Mouse (Mus musculus): ENCODE measurements around the gene Ntf3.

Gene Ntf3

DNA sequence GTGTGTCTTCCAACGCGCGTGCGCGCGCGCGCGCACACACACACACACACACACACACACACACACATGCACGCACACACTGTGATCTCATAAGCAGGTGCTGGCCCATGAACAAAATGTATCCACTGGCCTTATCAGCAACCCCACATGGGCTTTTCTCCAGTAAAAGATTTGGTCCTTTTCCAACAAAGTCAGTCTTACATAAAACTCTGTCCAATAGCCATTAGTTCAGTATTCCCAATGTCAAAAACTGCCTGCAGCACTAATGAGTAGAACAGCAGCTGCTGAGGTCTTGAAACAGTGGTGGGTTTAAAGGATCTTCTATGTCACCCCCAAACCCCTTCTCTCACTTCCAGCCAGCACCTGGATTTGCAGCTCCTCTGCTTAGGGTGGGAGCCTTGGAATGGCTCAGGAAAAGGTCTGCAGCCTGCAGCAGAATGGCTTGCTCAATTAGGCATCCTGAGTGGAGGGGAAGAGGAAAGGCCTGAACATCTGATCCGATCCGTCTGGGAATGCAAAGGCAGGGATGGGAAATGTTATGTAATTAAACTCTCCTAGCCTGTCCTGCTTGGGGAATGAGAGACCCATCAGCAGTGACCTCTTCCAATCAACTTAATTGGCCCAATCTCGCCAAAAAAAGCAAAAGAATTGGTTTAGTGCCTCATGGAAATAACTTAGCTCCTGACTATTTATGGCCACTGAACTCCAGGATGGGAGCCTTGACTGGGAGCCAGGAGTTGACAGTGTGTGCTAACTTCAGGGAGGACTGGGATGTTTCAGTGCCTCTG, 7.2 kb downstream of the Ntf3 start:
- DNase-seq (ENCODE audit: low spot score in 2 of 2) = no peak

DNA sequence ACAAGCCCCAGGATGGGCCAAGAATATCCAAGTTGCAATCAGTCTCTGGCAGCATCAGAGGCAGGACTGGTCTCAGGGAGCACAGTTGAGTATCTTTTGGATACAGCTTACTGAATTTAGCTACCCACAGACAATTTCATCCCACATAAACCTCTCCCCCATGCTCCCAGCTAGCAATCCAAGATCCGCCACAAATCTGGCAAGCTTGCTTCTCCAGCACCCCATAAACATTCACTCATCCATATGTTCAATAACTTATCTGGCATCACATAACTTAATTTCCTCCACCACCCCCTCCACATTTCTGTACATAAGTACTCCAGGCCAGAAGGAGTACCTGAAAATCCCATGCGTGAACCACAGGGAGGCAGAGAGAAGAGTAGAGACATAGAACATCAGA, 10.8 kb downstream of the Ntf3 start:
- no peak for DNase-seq (ENCODE audit: low spot score in 2 of 2)

DNA sequence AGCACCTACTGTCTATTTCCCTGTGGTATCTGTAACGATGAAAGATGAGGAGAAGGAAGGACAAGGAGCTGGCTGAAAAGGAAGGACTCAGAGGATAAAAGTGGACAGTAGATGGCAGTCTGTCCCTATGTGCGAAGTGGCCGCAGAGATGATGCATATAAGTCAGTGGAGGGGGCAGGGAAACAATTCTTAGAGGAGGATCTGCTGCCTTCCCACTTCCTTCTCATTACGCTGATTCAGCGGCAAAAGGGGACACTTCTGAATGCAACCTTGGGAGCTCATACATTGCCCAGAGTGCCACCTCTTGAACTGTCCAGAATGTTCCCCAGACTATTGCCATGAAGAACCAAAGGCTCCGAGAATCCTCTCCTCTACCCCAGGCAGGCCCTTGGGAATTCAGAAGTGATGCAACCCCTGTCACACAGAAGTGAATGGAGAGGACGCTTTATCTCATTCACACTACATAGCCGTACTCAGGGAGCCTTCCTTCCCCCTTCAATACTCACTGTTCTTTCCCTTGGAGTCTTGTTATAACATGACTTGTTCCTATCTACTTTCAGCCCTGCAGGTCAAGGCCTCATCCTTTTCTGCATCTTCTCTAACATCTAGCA, 12.2 kb downstream of the Ntf3 start:
- DNase-seq (ENCODE audit: low spot score in 2 of 2) = no peak

DNA sequence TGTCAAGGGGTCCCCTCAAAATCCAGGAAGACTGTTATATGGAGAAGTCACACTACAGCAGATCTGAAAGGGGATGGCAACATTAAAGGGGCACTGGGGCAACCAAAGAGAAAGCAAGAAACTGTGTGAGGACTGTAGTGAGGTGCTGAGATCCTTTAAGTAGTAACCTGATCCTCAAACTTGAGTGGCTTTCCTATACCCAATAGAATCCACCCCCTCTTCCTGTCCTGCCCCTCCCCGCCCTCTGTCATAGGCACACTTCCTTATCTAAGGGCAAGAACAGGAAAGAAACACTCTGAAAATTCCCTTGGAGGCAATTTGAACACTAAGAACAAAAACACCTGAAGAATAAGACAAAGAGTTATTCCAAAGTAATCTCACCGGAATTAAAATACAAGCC, 13.6 kb downstream of the Ntf3 start:
- DNase-seq (ENCODE audit: low spot score in 2 of 2) = no peak

DNA sequence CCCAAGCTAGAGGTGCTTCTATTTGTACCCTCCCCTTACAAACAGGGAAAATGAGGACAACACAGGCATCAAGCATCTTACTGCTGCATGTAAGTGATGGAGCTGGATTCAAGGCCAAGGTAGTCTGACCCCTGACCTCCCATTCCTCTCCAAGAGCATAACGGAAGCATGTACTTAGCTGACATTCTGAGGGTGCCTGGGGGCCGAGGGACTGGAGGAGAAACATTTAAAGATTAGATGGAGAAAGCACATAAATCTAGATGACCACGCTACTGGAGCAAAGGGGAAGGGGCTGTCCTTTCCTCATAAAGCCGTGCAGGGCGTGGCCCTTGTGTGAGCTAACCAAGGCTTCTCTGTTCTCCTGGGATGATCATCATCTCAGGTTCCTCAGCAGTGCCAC, 23.1 kb downstream of the Ntf3 start:
- DNase-seq (ENCODE audit: low spot score in 2 of 2) = no peak

DNA sequence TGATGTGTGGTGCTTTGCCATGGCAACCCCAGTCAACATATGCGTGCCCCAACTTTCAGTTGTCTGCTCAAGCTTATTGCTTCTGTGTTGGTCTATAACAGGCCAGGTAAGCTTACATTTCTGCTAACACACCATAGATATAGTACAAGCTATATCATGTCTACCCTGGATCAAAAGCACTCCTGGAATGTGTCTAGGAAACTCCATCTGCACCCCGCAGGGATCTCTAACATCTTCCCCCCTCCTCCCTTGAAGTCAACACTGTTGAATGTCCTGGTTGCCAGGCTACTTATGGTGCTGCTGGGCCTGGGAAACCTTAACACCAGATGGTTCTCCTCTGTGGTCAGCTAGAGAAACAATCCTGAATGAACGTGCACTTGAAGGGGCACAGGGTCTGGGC, 24.0 kb downstream of the Ntf3 start:
- no peak for DNase-seq (ENCODE audit: low spot score in 2 of 2)

DNA sequence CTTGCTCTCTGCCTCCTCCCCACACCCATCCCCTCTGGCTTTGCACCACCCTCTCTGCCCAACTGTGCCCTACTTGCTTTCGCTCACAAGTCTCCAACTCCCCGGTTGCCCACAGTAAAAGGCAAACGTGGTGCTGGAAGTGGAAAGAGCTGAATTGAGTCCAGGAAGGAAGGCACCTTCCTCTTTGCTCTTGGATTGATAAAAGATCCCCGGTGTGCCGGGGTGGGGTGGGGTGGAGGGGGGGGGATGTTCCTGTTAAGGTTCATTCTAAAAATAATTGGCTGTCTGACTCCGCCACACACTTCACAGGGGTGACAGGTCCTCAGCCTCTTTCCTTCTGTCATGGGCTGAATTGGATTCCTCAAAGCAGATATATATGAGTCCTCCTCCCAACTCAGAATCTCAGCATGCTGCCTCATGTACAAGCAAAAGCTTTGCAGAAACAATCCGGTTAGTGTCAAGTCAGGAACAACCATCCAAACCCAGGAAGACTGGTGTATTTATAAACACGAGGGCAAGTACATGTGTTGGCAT, 24.6 kb downstream of the Ntf3 start:
- DNase-seq (ENCODE audit: low spot score in 2 of 2) = no peak

DNA sequence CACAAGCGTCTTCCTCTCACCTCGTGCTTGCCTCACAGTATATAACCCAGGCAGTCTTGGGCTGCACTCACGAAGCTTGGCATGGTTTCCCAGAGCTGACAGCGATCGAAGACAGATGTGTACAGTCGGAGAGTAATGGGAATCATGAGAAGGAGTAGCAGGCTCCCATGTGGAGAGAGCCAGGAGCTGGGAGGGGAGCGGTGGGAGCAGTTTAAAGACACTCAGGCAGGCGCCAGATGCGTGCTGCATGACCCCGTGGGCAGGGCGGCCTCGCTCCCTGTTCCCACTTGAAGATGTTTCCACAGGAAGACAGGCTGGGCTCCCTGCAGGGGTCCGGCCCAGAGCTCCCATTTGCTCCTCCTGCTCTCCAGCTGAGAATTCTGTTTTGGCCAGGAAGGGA, 25.2 kb downstream of the Ntf3 start:
- DNase-seq (ENCODE audit: low spot score in 2 of 2) = no peak

DNA sequence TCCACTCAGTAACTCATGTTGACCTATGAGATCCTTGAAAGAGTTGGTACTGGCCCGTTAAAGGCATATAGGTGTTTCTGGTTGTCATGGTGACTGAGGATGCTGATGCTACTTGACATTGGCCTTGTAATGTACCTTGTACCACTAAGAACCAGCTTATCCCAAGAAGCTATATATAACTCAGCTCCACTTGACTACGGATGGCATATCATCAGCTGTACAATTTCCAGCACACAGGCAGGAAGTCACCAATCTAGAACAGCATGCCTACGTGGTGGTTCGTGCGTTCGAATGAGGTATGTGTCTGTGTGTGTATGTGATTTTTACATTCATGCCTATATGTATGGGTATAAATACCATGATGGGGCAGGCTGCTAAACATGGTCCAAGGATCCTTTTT, 25.7 kb downstream of the Ntf3 start:
- no peak for DNase-seq (ENCODE audit: low spot score in 2 of 2)

DNA sequence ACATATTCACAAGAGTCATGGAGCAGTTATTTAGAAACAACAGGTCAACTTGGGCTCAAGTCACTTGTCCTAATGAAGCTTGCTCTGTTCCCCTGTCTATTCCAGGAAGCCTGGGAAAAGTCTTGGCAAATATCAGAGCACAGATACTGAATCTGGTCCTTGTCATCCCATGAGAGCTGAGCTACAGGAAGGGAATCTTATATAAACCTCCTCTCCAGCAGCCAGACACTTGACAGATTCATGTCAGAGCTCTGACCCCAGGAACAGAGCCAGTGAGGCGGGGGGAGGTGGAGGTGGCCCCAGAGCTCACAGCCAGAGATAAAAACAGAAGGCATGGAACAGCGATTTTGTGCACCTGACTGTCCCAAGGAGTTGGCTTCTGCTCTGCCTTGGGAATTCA, 26.3 kb downstream of the Ntf3 start:
- no peak for DNase-seq (ENCODE audit: low spot score in 2 of 2)

DNA sequence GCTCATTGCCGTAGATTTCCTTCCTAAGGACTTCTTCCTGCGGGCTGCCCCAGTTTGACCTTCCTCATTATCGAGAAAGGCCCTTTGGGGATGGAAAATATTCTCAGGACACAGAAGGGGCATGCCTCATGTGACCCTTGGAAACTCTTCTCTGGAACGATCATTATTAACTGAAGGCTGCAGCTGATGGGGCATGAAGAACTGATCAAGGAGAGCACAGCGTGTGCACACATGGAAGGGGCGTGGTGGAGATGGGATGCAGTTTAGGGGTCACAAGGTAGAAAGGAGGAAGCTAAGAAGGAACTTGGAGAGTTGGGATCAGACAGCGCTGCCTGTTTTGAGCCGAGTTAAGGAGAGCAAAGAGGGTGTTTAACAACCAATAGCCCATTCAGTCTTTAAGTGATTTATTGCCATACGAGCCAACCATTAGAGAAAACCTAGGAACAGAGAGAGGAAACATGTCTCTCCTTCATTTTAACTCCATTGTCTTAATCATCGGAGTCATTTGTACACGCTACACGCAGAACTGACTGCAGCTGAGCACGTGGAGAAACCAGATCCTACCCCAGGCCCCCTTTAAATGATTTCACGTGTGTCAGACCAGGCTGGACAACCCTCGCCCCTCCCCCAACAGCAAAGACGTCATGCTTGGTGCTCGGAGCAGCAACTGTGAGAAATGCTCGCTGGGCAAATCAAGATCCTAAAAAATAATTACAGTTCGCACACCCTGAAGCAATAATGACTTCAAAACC, 32.4 kb downstream of the Ntf3 start:
- no peak for DNase-seq (ENCODE audit: low spot score in 2 of 2)

DNA sequence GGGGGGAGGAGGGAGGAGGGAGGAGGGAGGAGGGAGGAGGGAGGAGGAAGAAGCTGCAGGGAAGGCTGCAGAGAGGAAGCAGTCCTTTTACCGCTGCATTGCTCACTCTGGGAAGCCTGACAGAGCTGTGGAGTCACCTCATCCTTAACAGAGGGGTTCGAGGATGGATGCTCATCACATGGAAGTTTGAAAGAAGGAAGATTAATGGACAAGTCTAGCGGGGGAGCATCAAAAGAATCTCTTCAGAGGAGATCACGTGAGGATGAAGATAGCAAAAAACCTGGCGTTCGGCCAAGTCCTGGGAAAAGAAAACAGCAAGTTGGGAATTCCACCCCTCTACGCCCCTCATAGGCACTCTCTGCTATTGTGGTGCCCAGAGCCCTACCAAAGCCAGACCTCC, 38.5 kb downstream of the Ntf3 start:
- no peak for DNase-seq (ENCODE audit: low spot score in 2 of 2)

DNA sequence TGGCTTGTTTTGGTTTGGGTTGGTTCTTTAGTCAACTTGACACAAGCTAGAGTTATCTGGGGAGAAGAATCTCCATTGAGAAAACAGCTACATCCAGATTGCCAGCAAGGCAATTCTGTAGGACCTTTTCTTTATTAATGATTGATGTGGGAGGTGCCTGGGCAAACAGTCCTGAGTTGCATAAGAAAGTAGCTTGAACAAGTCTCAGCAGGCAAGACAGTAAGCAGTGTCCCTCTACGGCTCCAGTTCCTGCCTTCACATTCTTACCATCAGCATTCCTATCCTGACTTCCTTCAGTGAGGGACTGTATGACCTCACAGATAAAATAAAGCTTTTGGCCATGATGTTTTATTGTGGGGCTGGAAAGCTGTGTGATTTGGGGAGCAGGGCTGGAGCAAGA, 48.5 kb downstream of the Ntf3 start:
- peak in 1 of 2 experiments; percentile 26 for DNase-seq (ENCODE audit: low spot score in 2 of 2)

DNA sequence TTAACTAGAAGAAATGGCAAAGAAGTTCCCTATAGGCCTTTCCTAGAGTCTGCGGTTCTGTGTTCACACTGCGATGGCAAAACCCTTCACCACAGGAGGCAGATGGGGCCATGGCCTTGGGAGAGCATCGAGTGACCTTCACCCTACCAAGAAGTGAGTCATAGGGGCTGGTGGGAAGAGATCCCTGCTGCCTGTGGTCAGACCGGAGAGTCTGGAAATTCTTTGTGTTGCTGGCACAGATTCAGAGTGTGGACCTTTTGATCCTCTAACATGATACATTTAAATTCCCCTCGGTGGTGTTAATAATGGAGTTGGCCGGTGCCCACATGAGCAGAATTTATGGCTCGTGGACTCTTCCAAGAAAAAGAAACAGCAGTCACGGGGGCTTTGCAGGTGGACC, 49.5 kb downstream of the Ntf3 start:
- DNase-seq (ENCODE audit: low spot score in 2 of 2) = no peak

DNA sequence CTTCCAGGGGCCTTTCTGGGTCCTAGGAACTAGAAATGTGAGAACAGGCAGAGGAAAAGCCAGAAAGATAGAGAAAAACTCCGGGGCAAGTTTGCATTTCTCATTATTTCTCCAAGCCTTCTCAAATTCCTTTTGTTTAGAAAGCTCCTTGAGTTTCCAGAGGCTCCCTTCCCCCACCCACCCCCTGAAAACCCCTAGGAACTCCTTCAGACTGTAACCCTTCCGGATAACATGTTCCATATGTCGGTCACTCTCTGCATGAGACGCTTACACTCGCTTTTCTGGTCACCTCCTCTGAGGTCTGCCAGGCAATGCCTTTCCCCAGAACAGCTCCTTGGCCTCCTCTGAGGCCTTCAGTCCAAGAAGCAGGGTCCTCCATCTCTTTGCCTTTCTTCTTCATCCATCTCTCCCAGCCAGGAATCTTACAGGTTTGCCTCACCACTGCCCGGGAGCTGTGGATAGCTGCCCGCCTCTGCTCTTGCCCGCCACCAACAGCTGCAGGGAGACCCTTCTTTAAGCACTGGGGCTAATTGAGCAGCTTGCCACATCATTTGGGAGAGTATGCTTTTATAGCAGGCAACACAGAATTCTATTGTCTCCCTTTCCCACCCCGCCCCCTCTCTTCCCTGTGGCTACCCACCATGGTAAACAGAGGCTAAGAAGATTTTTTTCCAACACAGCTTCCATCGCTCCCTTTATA, 51.6 kb downstream of the Ntf3 start:
- DNase-seq (ENCODE audit: low spot score in 2 of 2) = no peak

DNA sequence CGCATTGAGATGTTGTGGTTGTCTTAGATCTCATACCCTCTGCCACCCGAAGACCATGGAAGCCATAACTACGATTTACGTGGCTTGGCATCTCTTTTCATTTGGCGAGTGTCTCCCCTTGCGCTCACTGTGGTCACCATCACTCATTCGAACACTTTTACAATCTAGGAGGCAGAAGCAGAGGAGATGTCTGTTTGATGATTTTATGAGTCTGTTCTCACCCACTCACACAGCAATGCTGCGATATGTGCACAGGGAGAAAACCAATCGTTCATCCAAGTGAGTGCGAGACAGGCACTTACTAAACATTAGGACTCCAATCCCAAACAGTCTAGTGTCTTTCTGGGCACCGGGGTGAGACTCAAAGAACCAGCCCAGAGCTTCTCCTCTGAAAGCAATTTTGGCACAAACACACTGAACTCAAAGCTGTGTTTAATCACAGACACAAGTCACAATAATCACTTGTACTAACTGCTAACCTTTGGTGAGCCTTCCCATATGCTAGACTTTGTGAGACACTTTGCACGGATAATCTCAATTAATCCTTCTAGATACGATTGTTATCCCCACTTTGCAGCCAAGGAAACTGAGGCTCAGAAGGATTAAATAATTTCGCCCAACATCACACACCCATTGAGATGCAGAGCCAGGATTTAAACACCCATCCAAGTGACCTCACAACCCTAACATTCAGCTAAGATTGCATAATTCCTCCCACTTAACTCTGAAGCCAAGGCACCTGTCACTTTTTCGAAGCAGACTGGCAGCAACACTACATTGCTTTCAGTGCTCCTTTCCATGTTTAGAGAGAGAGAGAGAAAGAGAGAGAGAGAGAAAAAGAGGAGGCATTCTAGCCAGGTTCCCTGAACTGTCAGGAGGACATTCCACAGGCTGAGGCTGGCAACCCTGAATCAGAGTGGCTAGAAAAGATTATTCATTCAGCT, 55.5 kb downstream of the Ntf3 start:
- no peak for DNase-seq (ENCODE audit: low spot score in 2 of 2)

DNA sequence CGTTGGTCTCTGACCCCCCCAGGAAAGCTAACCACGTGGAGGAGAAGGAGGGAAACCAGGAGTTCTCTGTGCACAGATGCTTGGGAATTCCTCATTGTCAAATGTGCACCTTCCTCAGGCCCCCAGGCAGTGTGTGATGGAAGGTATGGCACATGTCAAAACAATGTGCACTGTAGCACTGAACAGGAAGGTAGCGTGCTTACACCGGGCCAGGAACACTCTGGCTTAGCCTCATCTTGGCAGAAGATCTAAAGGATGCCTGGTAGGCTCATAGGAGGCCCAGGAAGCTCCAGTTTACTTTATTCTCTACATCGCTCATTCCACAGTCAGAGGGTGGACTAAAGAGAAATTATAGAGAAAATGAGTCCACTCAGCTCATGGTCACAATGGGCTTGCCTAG, 57.5 kb downstream of the Ntf3 start:
- DNase-seq (ENCODE audit: low spot score in 2 of 2) = no peak

DNA sequence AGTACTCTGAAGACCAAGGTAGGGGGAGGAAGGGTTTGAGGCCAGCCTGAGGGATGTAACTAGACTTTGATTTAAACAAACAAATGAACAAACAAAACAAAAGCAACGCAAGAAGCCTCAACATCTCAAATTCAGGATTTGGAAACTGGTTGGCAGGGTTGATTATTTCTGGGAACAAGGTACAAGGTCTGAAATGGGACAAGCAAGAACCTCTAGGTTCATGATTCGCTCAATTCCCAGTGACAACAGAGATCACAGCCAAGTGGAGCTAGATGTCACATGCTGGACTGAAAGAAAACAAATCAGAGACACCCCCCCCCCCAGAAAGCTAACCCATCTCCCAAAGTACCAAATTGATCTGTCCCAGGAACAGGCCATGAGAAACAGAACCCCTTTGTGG, 57.9 kb downstream of the Ntf3 start:
- DNase-seq (ENCODE audit: low spot score in 2 of 2) = no peak

DNA sequence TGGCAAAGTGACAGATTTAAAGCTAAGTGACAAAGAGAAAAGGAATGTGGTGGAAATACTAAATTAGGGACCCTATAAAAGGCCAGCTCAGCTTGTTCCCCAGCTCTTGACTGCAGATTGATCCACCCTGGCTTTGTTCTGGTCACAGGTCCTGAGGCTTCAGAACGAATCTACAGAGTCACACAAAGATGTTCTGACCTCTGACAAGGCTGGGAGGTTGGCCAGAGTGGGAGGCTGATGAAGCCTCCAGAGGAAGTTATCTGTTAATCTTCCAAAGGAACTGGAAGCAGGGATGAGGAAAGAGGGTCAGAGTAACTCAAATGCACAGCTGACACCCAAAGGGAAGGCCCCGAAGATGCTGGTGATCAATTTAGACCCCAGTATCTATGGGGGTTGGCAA, 59.3 kb downstream of the Ntf3 start:
- no peak for DNase-seq (ENCODE audit: low spot score in 2 of 2)

DNA sequence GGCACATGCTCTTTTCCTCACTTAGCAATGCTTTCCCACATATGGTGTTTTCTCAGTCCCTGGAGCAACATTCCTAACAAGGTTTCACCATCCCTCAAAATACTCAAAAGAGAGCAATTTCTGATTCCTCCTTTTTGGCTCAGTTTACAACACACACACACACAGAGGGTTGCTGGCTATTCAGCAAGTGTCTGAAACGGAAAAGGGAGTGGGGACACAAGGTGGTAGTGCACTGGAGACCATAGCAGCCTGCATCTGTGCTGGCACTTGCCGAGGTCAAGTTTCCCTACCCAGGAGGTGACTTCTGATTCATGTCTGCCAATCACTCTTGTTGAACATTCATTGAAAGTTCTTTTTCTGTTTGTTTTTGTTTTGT, 59.9 kb downstream of the Ntf3 start:
- no peak for DNase-seq (ENCODE audit: low spot score in 2 of 2)
